Mouse (Mus musculus) CD8-positive naive resting alpha-beta T cell, adult 2 months (primary cell): ENCODE results near the gene Tpx2.
A peak's percentile ranks its signal among the peaks of the same experiment; 100 is the strongest.

Source experiments
- DNase-seq, 2 experiments: peaks; one replicate each; pipeline ENCODE4 v3.0.0; 2022; ENCODE audit warnings: low read depth in 2 of 2, low spot score in 2 of 2

Gene Tpx2

GRCm38 (mm10) chr2:152847815-152848302 is at the start of gene Tpx2:
Gene Tpx2, plus strand, starts transcription at chr2:152847964.
- peak; percentile 93 to 97 for DNase-seq

- no peak for DNase-seq
Observed at GRCm38 (mm10) chr2:152799954-152800761, 47.6 kb upstream of the Tpx2 start.

GRCm38 (mm10) chr2:152800762-152801113 is 47.0 kb upstream of the Tpx2 start:
- no peak for DNase-seq

- DNase-seq: no peak
Observed at GRCm38 (mm10) chr2:152802303-152802702, 45.5 kb upstream of the Tpx2 start.

GRCm38 (mm10) chr2:152803081-152803480 is 44.7 kb upstream of the Tpx2 start:
- DNase-seq: no peak

GRCm38 (mm10) chr2:152804408-152805110 is 43.2 kb upstream of the Tpx2 start:
- DNase-seq: no peak

GRCm38 (mm10) chr2:152805111-152805490 is 42.7 kb upstream of the Tpx2 start:
- DNase-seq: no peak

GRCm38 (mm10) chr2:152806037-152806436 is 41.7 kb upstream of the Tpx2 start:
- DNase-seq: no peak

GRCm38 (mm10) chr2:152808178-152808577 is 39.6 kb upstream of the Tpx2 start:
- no peak for DNase-seq

GRCm38 (mm10) chr2:152810158-152810941 is 37.4 kb upstream of the Tpx2 start:
- DNase-seq: no peak

- no peak for DNase-seq
Observed at GRCm38 (mm10) chr2:152811336-152812165, 36.2 kb upstream of the Tpx2 start.

- no peak for DNase-seq
Observed at GRCm38 (mm10) chr2:152813232-152813631, 34.5 kb upstream of the Tpx2 start.

- DNase-seq: no peak
Observed at GRCm38 (mm10) chr2:152814213-152814874, 33.4 kb upstream of the Tpx2 start.

- no peak for DNase-seq
Observed at GRCm38 (mm10) chr2:152815879-152816656, 31.7 kb upstream of the Tpx2 start.

- DNase-seq: no peak
Observed at GRCm38 (mm10) chr2:152816657-152817348, 31.0 kb upstream of the Tpx2 start.

- DNase-seq: no peak
Observed at GRCm38 (mm10) chr2:152817596-152818291, 30.0 kb upstream of the Tpx2 start.

- DNase-seq: no peak
Observed at GRCm38 (mm10) chr2:152818679-152819078, 29.1 kb upstream of the Tpx2 start.

GRCm38 (mm10) chr2:152819097-152819624 is 28.6 kb upstream of the Tpx2 start:
- no peak for DNase-seq
